Mouse (Mus musculus) MEL (cell line): ENCODE measurements at regions not wholly inside any gene's neighbourhood (a gene's known extent, or its start where the extent isn't known, plus 50 kb on each side); places are given as distances from the start of the nearest gene placed in this dataset.

ENCODE experiments used
- DNase-seq: peaks from one replicate; pipeline ENCODE4 v3.0.0; 2011; ENCODE audit warnings: low read depth, low spot score
- H3K27ac ChIP-seq: 2 replicates; pipeline ENCODE4 v1.5.1; 2012; ENCODE audit warnings: low read depth, mild to moderate bottlenecking, control low read depth, low read length, moderate library complexity; ENCODE audit not compliant: control insufficient read depth
- H3K27me3 ChIP-seq, 2 experiments: fragments of 150-350 bp in 1 of 2; sonication (generic) in 1 of 2; 2 replicates each; pipeline ENCODE4 v1.6.1; 2012; ENCODE audit warnings: low read length in 2 of 2, mild to moderate bottlenecking in 2 of 2, improper control_type of control experiment in 1 of 2, moderate library complexity in 1 of 2; ENCODE audit not compliant: insufficient read depth in 2 of 2, control insufficient read depth in 1 of 2
- H3K36me3 ChIP-seq, 2 experiments: 2 replicates each; pipeline ENCODE4 v1.6.1; 2012 to 2014; ENCODE audit warnings: low read length in 2 of 2, improper control_type of control experiment in 1 of 2, inconsistent platforms in 1 of 2, mild to moderate bottlenecking in 1 of 2; ENCODE audit not compliant: insufficient read depth in 2 of 2, control insufficient read depth in 1 of 2
- H3K4me1 ChIP-seq, 2 experiments: fragments of 150-350 bp in 1 of 2; sonication (generic) in 1 of 2; 2 replicates each; pipeline ENCODE4 v1.6.1; 2012; ENCODE audit warnings: low read length in 2 of 2, improper control_type of control experiment in 1 of 2, mild to moderate bottlenecking in 1 of 2; ENCODE audit not compliant: insufficient read depth in 2 of 2, control insufficient read depth in 1 of 2
- H3K4me3 ChIP-seq, 2 experiments: fragments of 150-350 bp in 1 of 2; sonication (generic) in 1 of 2; 2 replicates each; pipeline ENCODE4 v1.5.1; 2012; ENCODE audit warnings: low read depth in 2 of 2, low read length in 2 of 2, mild to moderate bottlenecking in 2 of 2, moderate library complexity in 2 of 2, control low read depth in 1 of 2, improper control_type of control experiment in 1 of 2; ENCODE audit not compliant: control insufficient read depth in 1 of 2, insufficient read depth in 1 of 2
- H3K79me2 ChIP-seq: 2 replicates; pipeline ENCODE4 v1.6.1; 2012; ENCODE audit warnings: mild to moderate bottlenecking, low read length, moderate library complexity; ENCODE audit not compliant: control insufficient read depth, poor library complexity, insufficient read depth
- H3K9ac ChIP-seq: 2 replicates; pipeline ENCODE4 v1.6.1; 2012; ENCODE audit warnings: low read depth, mild to moderate bottlenecking, control low read depth, low read length, moderate library complexity; ENCODE audit not compliant: control insufficient read depth, poor library complexity, severe bottlenecking
- H3K9me3 ChIP-seq: fragments of 150-350 bp; sonication (generic); replicated peaks from 2 replicates; pipeline ENCODE4 v1.6.1; 2012; ENCODE audit warnings: mild to moderate bottlenecking, low read length, improper control_type of control experiment, moderate library complexity; ENCODE audit not compliant: insufficient read depth
- CHD1 ChIP-seq: IDR thresholded peaks from 2 replicates; pipeline ENCODE4 v1.6.1; 2012; ENCODE audit warnings: low read depth, mild to moderate bottlenecking, inconsistent platforms, low read length, improper control_type of control experiment
- ELF1 ChIP-seq: IDR thresholded peaks from 2 replicates; pipeline ENCODE4 v1.6.1; 2014; ENCODE audit warnings: low read depth, mild to moderate bottlenecking, inconsistent platforms, low read length, improper control_type of control experiment, moderate library complexity
- EP300 ChIP-seq, 2 experiments: IDR thresholded peaks; 2 replicates each; pipeline ENCODE4 v1.6.1; 2011; ENCODE audit warnings: improper control_type of control experiment in 2 of 2, low read length in 2 of 2, low read depth in 1 of 2, mild to moderate bottlenecking in 1 of 2
- ETS1 ChIP-seq: IDR thresholded peaks from 2 replicates; pipeline ENCODE4 v1.6.1; 2012; ENCODE audit warnings: low read depth, mild to moderate bottlenecking, inconsistent platforms, low read length, improper control_type of control experiment, moderate library complexity
- GATA1 ChIP-seq: IDR thresholded peaks from 2 replicates; pipeline ENCODE4 v1.6.1; 2011; ENCODE audit warnings: low read depth, low read length, improper control_type of control experiment
- HCFC1 ChIP-seq: IDR thresholded peaks from 2 replicates; pipeline ENCODE4 v1.6.1; 2012; ENCODE audit warnings: low read depth, mild to moderate bottlenecking, inconsistent platforms, low read length, improper control_type of control experiment, moderate library complexity
- JUND ChIP-seq: IDR thresholded peaks from 2 replicates; pipeline ENCODE4 v1.6.1; 2011; ENCODE audit warnings: low read depth, mild to moderate bottlenecking, improper control_type of control experiment, low read length
- KAT2A ChIP-seq: conservative IDR thresholded peaks from 2 replicates; pipeline ENCODE4 v1.6.1; 2012; ENCODE audit warnings: low read depth, low read length, improper control_type of control experiment, inconsistent platforms
- MAFK ChIP-seq: IDR thresholded peaks from 2 replicates; pipeline ENCODE4 v1.6.1; 2011; ENCODE audit warnings: low read depth, mild to moderate bottlenecking, low read length, improper control_type of control experiment, borderline replicate concordance
- MEF2A ChIP-seq: IDR thresholded peaks from 2 replicates; pipeline ENCODE4 v1.6.1; 2014; ENCODE audit warnings: low read depth, mild to moderate bottlenecking, inconsistent platforms, low read length, improper control_type of control experiment; ENCODE audit not compliant: poor library complexity, insufficient replicate concordance, severe bottlenecking; ENCODE audit errors: extremely low read depth
- MYB ChIP-seq: IDR thresholded peaks from 2 replicates; pipeline ENCODE4 v1.6.1; 2011; ENCODE audit warnings: mild to moderate bottlenecking, low read depth, low read length, improper control_type of control experiment
- MYC ChIP-seq: IDR thresholded peaks from 2 replicates; pipeline ENCODE4 v1.6.1; 2011; ENCODE audit warnings: low read depth, mild to moderate bottlenecking, low read length, improper control_type of control experiment, moderate library complexity
- NELFE ChIP-seq: IDR thresholded peaks from 2 replicates; pipeline ENCODE4 v1.6.1; 2011; ENCODE audit warnings: low read depth, low read length, improper control_type of control experiment
- NRF1 ChIP-seq: IDR thresholded peaks from 2 replicates; pipeline ENCODE4 v1.6.1; 2014; ENCODE audit warnings: low read depth, mild to moderate bottlenecking, inconsistent platforms, low read length, improper control_type of control experiment, moderate library complexity; ENCODE audit not compliant: poor library complexity, insufficient read depth, severe bottlenecking
- POLR2A ChIP-seq, 2 experiments: IDR thresholded peaks; 2 replicates each; pipeline ENCODE4 v1.6.1; 2011 to 2012; ENCODE audit warnings: low read length in 2 of 2, mild to moderate bottlenecking in 2 of 2, control low read depth in 1 of 2, improper control_type of control experiment in 1 of 2, low read depth in 1 of 2, moderate library complexity in 1 of 2; ENCODE audit not compliant: control insufficient read depth in 1 of 2, insufficient read depth in 1 of 2, poor library complexity in 1 of 2
- POLR2AphosphoS2 ChIP-seq: IDR thresholded peaks from 2 replicates; pipeline ENCODE4 v1.6.1; 2011; ENCODE audit warnings: low read length, improper control_type of control experiment
- POLR2AphosphoS5 ChIP-seq: IDR thresholded peaks from 2 replicates; pipeline ENCODE4 v1.6.1; 2012; ENCODE audit warnings: low read depth, borderline replicate concordance, mild to moderate bottlenecking, inconsistent platforms, low read length, moderate library complexity, mixed read lengths
- RAD21 ChIP-seq: IDR thresholded peaks from 2 replicates; pipeline ENCODE4 v1.6.1; 2011; ENCODE audit warnings: mild to moderate bottlenecking, low read depth, low read length, improper control_type of control experiment
- SIN3A ChIP-seq: IDR thresholded peaks from 2 replicates; pipeline ENCODE4 v1.6.1; 2012; ENCODE audit warnings: low read length, improper control_type of control experiment, inconsistent platforms
- SMC3 ChIP-seq: IDR thresholded peaks from 2 replicates; pipeline ENCODE4 v1.6.1; 2011; ENCODE audit warnings: low read depth, low read length, improper control_type of control experiment
- UBTF ChIP-seq: IDR thresholded peaks from 2 replicates; pipeline ENCODE4 v1.6.1; 2012; ENCODE audit warnings: low read depth, mild to moderate bottlenecking, inconsistent platforms, low read length, improper control_type of control experiment, moderate library complexity, borderline replicate concordance; ENCODE audit not compliant: insufficient read depth
- USF1 ChIP-seq: IDR thresholded peaks from 2 replicates; pipeline ENCODE4 v1.6.1; 2014; ENCODE audit warnings: low read depth, mild to moderate bottlenecking, inconsistent platforms, low read length, improper control_type of control experiment, moderate library complexity
- ZKSCAN1 ChIP-seq: IDR thresholded peaks from 2 replicates; pipeline ENCODE4 v1.6.1; 2012; ENCODE audit warnings: low read depth, mild to moderate bottlenecking, inconsistent platforms, low read length, improper control_type of control experiment, moderate library complexity
- ZNF384 ChIP-seq: IDR thresholded peaks from 2 replicates; pipeline ENCODE4 v1.6.1; 2012; ENCODE audit warnings: low read depth, mild to moderate bottlenecking, inconsistent platforms, low read length, improper control_type of control experiment

DNA sequence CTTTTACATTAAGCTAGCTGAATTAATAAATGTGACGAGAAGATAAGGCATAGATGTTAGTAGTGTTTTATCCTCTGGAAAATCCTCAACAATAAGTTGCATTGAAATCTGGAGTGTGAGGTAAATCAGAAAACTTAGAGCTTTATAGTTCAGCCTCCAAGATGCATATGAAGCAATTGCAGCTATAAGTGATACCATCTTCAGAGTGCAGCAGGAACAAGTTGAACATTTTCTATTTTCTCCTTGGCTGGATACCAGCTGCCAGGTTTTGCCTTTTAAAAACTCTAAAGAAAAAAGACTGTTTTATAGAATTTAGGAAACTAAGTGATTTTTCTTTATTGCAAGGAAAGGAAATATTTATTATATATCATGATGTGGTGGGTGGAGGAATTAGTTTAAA is 414.6 kb downstream of the Otol1 start:
- Histone ChIP-seq H3K4me1 (no peaks in the 10 kb centered on the region), H3K79me2 (no peaks in the 10 kb centered on the region), H3K4me3 (no peak overlapping the region), H3K27me3 (no peaks in the 10 kb centered on the region), H3K9me3 (no peaks in the 10 kb centered on the region), H3K27ac (no peak overlapping the region), H3K36me3 (no peaks in the 10 kb centered on the region), H3K9ac (no peak overlapping the region)
- no peak for DNase-seq
- TF ChIP-seq POLR2AphosphoS5 (no peak), JUND (no peak), ETS1 (no peak), SMC3 (no peak), RAD21 (no peak), POLR2AphosphoS2 (no peak), ZKSCAN1 (no peak), ELF1 (no peak), SIN3A (no peak), NRF1 (no peak), USF1 (no peak), CHD1 (no peak), MYC (no peak), MAFK (no peak), HCFC1 (no peak), MYB (no peak), POLR2A (IDR thresholded peaks at IDR 0.05; ENCODE audit: control insufficient read depth in 1 of 2, insufficient read depth in 1 of 2, low read depth in 1 of 2, low read length in 2 of 2, poor library complexity in 1 of 2) (no peak), MEF2A (no peak), NELFE (no peak), KAT2A (no peak)

DNA sequence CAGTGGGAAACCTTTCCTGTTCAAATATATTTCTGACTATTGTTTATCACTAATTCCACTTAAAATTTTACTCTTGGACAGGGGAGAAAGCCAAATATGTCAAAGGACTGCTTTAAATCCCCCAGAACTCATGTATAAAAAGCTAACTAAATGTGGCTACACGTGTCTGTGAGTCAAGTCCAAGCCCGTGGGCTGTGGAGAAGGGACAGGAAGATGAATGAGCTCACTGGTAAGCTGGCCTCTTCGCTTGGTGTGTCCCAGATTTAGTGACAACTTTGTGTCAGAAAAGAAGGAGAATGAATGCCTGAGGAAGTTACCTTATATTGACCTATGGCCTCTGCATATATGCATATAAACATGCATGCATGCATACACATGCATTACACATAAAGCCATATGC is 415.3 kb downstream of the Otol1 start:
- Histone ChIP-seq H3K9ac (no peak overlapping the region), H3K79me2 (no peaks in the 10 kb centered on the region), H3K4me1 (no peaks in the 10 kb centered on the region), H3K27me3 (no peaks in the 10 kb centered on the region), H3K36me3 (no peaks in the 10 kb centered on the region), H3K9me3 (no peaks in the 10 kb centered on the region), H3K4me3 (no peak overlapping the region), H3K27ac (no peak overlapping the region)
- TF ChIP-seq KAT2A = no peak
- no peak for TF ChIP-seq UBTF
- TF ChIP-seq GATA1 = no peak
- TF ChIP-seq EP300 (IDR thresholded peaks at IDR 0.05; ENCODE audit: low read depth in 1 of 2, low read length in 2 of 2) = no peak
- no peak for TF ChIP-seq ZNF384
- TF ChIP-seq MYC = no peak
- no peak for DNase-seq
